Mouse (Mus musculus) heart, postnatal 14 days (tissue): ENCODE measurements around the gene Itgbl1. TPM values are rescaled to one million over a fixed set of nuclear protein-coding genes. Genes with fewer than 3 reads are reported as not detected.
A peak's percentile ranks its signal among the peaks of the same experiment; 100 is the strongest.
"Not testable (repeated sequence)": the region's sequence is repeated elsewhere in the genome, so short reads cannot be mapped to it uniquely, and the experiment has no call there.

Source experiments
- DNase-seq, 2 experiments: peaks; one replicate each; pipeline ENCODE4 v3.0.0; 2021 to 2022
- intact Hi-C: fragments of 180-260 bp; cut with DNase I; formaldehyde crosslinking; loops from one replicate; pipeline ENCODE4 v1.15.1; 2025
- long read RNA-seq, 2 experiments: library from polyadenylated mRNA; stranded (forward); transcript quantifications; one replicate each; pipeline ENCODE4 v2.0.0; 2021
- total RNA-seq, 2 experiments: library from RNA; stranded (reverse); gene quantifications; 2 replicates each; pipeline ENCODE4 v1.2.3; 2021

Gene Itgbl1
- total RNA-seq: 1 to 10 TPM; 3.2 to 4.3 TPM
- long read RNA-seq, experiment 1, full-length matches to known transcripts: 4 of 4 reads
- long read RNA-seq, experiment 1, partial matches to known transcripts: 0 of 4 reads
- long read RNA-seq, experiment 1, other reads (novel, unspliced or antisense): 0 of 4 reads
- long read RNA-seq, experiment 2, full-length matches to known transcripts: 3 of 5 reads
- long read RNA-seq, experiment 2, partial matches to known transcripts: 0 of 5 reads
- long read RNA-seq, experiment 2, other reads (novel, unspliced or antisense): 2 of 5 reads

DNA sequence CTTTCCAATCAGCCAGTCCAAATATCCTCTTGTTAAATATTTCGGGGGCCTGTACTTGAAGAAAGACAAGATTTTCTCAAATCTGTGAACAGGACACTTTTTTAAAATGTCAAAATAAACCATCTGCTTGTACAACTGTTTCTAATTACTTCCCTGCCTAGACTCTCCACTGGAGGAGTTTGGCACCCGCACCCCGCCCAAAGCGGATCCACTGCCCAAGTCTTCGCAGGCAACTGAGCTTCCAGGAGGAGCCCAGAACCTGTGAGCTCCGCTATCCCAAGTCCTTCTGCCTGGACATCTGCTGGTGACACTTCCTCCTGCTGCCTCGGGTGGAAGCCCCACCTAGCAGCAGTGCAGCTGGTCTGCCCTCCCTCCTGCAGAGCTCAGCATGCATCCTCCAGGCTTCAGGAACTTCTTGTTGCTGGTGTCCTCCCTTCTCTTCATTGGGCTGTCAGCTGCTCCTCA lies at the start of gene Itgbl1:
TSS of gene Itgbl1 (plus strand) at position 51 of the 465 bp plus-strand sequence.
- peak; percentile 11 for DNase-seq

DNA sequence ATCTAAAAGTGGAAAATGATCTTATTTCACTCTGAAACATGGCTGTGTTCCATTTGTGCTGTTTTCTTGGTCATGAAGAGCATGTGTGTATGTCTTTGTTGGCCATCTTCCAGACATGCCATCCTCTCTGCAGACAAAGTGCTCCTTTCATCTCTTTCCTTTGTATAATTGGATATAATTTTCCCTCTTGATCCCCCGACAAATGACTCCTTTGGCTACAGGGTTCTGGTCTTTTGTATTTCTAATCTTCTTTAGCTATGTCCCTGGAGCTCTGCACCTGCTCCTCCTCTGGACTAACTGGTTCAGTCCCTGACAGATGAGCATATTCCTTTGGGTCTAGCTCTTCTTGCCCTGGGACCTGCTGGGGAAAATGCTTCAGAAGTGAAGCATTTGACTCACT lies 36.8 kb upstream of the Itgbl1 start:
- DNase-seq: no peak
- intact Hi-C loops: no loop called here

More for the DNA sequence above, at the start of gene Itgbl1:
- intact Hi-C loops: no loop called here

DNA sequence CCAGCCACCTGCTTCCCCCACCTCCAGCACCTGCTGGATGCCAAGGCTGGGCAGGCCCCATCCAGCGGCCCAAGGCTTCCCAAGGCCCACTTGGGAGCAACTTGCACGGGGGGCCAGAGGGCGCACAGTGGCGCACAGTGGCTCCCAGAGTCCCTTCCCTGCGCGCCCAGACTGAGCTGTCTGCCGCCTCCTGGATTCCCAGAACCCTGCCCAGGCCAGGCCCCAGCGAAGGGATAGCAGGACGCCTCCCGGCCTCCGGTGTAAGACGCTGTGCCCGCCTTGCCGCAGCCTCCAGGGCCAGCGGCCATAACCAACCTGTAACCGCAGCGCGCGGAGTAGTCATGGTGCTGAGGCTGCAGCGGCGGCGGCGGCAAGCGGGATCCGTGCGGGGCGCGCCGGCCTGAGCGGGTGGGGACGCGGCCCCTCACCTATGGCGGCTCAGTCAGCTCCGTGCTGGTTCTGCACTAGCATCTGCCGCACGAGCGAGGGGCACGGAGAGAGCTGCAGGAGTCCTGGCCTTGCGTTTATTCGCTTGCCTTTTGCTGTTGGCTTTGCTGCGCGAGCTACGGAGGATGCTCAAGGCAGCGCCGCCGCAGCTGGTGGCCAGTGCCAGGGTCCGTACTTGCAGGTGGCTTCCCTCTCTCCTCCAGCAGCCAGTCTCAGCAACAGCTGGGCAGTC lies 33.1 kb upstream of the Itgbl1 start, which contains the start of gene Nalcn:
TSS of gene Nalcn (minus strand) at position 644 of the 679 bp plus-strand sequence.
- DNase-seq: peak in 1 of 2 experiments; percentile 0

DNA sequence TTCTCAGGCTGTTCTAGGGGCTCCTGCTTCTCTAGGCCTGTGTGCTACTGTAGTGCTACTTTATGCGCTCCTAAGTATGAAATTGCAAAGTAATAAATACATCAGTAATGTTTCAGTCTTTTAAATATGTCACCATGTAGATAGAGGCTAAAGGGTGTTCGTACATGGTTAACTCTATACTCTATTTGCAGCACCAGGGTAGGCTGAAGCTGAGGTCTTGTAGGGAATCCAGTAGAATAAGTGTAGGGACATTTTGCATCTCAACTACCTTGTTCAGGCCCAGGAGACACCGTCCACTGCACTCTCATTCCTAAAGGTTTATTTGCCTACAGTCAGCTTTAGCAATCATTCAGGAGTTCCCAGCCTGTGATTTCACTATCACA lies 32.6 kb upstream of the Itgbl1 start:
- DNase-seq: no peak
- intact Hi-C loops: no loop called here

More for the DNA sequence above, 33.1 kb upstream of the Itgbl1 start, which contains the start of gene Nalcn:
- intact Hi-C loops: no loop called here

DNA sequence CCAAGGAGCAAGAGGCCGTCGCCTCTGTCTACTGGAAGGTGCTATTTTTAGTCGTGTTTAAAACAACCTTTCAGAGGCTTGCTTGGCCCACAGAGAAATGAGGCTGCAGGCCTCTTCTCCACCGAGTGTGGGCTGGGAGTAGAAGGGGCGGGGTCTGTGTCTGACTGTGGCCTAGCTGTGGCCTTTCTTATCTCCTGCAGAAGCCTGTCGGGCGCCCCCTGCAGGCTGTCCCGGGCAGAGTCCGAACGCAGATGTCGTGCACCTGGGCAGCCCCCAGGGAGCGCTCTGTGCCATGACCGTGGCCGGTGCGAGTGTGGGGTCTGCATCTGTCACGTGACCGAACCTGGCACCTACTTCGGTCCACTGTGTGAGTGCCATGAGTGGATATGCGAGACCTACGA lies 1.3 kb downstream of the Itgbl1 start:
- DNase-seq: peak; percentile 24 to 28

DNA sequence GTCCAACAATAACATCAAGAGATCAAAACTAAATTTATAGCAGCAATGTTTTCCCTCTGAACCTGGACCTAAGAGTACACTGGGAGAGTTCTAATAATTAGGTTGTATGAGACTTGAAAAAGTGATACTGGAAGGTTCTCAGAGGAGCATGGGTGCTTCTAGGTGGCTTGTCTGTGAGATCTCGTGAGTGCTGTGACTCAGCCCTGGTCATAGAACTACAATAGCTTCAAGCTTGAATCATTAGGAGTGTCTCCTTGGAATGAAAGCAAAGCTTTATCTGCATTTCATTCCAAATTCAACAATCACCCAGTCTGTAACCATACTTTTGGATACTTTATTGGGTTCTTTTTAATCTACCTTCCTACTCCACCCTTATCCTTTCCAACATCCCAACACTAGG lies 2.6 kb downstream of the Itgbl1 start:
- DNase-seq: no peak
- intact Hi-C loops: no loop called here

More for the DNA sequence above, 1.3 kb downstream of the Itgbl1 start:
- intact Hi-C loops: no loop called here

DNA sequence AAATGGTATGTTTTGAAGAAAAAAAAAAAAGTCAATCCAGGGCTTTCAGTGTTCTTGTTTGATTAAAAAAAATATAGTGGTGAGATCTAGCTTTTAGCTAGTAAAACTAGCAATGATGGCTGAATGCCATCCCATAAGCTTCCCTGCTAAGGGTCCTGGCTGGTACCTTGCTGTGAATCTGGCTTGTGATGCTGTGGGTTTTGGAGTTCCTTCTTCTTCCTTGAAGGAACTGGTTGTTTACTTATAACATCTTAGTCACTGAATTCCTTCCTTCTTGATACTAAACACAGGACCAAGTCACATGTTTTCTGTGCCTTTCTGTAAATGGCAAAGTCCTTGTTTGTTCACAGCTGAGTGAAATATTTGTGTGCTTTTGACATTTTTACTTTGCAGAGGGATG lies 3.4 kb downstream of the Itgbl1 start:
- intact Hi-C loops: no loop called here
- DNase-seq: no peak

DNA sequence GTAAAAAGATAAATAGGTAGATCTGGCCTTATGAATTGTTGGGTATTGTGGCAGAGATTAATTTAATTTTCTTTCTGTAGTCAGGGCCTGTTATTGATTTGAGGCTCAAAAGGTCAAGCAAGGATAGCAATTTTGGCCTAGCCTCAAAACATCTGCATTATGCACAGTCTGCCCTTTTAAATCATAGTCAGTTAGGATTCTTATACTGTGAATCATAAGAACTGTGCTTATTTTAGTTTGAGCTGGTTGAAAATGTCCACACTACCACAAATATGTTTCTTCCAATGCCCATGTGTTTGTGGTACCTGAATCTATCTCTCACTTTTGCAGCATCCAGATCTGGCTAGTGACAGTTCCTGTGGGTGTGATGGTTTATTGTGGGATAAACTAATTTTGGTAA lies 4.7 kb downstream of the Itgbl1 start:
- intact Hi-C loops: no loop called here

DNA sequence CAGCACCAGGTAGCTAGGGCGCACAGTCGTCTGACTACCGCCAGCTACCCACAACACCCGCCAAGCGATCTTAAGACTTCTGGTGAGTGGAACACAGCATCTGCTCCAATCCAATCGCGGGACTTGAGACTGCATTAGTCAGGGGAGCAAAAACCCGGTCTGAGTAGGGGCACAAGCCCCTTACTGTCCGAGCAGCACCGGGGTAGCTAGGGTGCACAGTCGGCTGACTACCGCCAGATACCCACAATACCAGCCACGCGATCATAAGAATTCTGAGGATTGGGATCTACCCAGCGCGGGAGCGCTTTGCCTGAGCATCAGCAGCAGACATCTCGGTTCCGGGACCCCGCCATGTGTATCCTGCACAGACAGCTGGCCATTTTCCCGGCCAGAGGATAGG lies 11.3 kb downstream of the Itgbl1 start:
- DNase-seq, intact Hi-C loops: not testable (repeated sequence)

More for the DNA sequence above, 4.7 kb downstream of the Itgbl1 start:
- no peak for DNase-seq

DNA sequence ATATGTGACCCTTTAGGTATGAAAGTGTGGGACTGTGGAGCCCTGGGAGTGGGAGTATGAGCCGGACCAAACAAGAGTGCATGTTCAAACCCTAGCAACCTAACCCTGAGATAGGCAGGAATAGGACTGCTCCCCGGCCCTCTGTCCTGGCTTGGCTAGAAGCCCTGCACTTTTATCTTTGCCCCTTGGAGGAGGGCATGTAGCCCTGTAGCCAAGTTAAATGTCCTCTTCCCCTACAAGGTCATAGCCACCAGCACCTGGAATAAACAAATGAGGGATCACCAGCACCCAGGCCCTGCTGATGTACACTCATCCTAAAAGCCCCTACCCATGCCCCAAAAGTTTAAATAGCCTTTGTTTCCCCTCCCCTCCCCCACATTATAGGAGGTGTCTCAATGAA lies 18.3 kb downstream of the Itgbl1 start:
- intact Hi-C loops: no loop called here
- DNase-seq: peak in 1 of 2 experiments; percentile 3

DNA sequence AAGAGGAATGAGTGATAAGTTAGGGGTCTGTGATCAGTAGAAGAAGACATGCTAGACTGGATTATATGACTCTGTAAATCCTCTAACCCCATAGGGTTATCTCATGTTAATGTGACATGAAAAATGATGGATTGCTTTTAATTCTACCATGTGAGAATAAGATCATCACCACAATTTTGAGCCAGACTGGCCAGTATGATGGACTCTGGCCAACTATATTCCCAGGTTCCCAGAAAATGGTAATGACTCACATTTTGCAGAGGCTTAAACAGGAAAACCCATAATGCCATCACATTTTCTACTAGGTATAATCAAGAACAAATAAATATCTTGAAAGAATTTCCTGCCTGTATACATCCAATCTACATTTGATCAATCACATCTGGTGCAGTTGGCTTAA lies 55.0 kb downstream of the Itgbl1 start:
- no peak for DNase-seq
- intact Hi-C loops: no loop called here

DNA sequence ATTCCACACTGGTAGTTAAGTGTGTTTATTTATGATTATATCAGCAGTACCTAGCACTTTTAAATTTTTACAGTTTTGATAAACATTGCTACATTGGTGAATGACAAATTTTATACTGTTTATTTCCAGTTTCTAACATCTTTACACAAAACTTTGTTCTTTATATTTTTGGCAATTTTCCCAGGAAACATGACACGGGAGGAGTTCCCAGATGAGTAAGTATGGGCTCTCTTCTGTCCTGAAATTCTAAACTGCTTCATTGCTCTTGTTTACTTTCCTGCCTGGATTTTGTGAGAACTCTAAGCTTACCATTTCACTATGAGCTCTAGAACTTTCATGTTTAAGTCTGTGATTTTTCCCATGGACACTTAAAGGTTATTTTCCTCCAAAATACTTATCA lies 82.3 kb downstream of the Itgbl1 start:
- intact Hi-C loops: no loop called here
- DNase-seq: no peak

DNA sequence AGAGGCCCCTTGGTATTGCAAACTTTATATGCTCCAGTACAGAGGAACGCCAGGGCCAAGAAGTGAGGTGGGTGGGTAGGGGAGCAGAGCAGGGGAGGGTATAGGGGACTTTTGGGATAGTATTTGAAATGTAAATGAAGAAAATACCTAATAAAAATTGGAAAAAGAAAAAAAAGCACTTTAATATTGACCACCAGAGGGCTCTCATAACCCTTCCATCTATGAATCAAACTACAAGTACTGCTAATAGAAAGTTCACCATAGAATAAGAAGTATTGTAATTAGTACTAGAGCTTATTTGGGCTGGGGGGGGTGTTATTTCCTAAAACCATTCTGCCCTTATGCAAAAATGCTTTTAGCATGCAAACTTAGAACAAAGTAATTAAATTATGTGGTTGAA lies 91.2 kb downstream of the Itgbl1 start:
- intact Hi-C loops: no loop called here
- no peak for DNase-seq

DNA sequence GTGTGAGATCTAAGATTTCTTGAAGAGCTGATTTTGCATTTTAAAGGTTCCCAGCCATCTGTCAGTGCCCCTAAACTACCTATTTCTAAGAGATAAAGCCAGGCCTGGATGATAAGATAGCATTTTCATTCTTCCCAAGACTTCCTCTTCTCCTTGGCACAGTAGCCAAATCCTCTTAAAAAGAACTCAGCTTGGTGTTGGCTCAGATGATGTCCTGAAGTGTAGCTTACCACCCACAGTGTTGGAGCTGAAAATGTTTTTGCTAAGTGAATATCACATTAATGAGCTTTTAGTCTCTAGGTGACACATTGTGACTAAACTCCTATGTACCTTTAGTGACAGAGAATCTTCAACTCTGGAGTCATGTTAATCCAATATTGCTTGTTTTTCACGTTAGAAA lies 99.8 kb downstream of the Itgbl1 start:
- DNase-seq: no peak
- intact Hi-C loops: no loop called here

DNA sequence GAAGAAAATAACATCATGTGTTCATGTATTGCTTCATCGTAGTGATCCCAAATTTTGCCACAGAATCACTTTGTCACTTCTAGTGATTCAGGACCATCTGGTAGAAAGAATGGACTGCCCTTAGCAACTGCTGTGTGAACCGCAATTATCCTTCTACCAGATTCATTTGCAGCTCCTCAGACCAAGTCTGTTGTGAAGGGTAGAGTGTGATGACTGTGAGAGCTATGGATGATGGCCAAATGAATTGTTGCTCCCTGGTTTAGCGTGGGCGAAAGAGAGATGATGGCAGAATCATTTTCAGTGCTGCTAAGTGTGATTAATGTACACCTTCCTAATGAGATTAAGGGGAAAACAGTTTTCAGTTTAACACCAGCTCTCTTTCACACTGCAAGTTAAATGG lies 100.3 kb downstream of the Itgbl1 start:
- no peak for DNase-seq

DNA sequence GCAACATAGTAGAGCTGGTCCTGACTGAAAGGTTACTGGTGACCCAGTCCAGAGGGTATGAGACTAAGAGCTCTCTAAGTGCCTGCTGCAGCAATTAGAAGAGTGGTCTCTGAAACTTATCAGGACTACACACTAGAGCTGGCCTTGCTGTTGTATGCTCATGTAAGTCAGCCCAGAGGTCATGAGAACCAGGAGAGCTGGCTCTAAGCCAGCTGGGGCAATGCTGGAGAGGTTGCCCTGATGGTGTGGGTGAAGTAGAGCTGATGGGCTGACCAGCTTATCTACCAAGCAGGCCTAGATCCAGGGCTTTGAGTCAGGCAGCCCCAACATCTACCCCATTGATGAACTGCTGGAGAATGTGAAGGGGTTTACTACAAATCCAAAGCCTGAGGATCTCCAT lies 142.0 kb downstream of the Itgbl1 start:
- peak in 1 of 2 experiments; percentile 7 for DNase-seq
- intact Hi-C loops: no loop called here

More for the DNA sequence above, 100.3 kb downstream of the Itgbl1 start:
- intact Hi-C loops: no loop called here

DNA sequence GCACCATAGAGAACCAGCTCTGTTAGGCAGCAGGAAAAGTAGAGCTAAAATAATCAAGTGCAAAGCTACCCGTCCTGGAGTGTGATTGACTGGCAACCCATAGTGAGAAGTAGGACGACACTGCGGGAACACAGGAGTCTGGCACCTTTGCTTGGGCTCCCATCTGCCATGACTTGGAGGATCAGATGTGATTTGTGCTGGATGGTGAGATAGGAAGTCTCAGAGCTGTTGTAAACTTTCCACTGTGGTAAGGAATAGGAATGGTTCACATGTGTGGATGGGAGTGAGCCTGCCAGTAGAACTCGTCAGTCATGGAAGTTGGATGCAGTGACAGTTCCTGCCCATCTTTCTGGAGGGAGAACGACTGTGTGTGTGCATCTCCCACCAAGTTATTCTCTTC lies 177.9 kb downstream of the Itgbl1 start:
- DNase-seq: no peak
- intact Hi-C loops: no loop called here

DNA sequence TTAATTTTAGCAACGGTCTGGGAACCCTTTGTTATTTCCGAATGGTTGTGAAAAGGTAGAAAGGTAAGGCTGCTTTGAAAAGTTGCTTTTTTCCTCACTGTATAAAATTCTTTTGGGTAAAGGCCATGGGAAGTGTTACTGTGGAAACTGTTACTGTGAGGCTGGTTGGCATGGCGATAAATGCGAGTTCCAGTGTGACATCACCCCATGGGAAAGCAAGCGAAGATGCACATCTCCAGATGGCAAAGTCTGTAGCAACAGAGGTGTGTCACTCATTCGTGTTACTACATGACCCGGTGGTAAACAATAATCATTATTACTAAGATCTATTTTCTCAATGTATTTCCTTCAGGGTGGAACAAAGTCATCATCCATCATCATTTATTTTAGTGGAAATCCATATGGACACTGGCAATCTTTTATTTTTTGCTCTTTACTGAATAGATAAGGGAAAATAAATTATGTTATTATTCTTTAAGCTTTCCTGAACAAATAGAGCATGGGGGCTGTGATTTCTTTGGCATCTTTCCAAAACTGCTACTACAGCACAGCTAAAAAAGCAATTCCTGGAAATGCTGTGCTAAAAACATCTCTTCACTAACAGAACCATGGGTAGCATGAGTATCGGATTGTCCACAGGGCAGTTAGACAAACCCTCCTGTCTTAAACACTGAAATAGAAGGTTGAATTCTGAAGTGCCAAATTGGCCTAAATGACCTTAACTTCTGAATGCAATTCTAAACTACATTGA lies 184.1 kb downstream of the Itgbl1 start:
- intact Hi-C loops: no loop called here
- no peak for DNase-seq

DNA sequence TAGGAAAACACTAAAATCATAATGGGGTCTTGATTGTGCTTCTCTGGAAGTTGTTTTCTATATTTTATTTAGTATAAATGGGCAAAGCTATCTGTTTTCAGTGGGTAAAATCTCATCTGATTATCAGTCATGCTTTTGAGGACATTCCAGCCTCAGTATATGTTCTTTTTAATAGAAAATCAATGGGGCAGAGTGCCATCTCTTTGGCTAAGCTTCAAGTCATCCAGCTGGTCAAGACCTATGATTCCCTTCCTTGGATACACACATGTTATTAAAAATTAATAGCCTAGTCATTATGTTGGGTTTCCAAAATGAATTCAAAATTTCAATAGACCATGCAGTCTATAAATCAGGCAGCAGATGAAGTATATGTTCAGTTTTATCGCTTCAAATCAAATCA lies 204.8 kb downstream of the Itgbl1 start:
- intact Hi-C loops: no loop called here
- DNase-seq: no peak

DNA sequence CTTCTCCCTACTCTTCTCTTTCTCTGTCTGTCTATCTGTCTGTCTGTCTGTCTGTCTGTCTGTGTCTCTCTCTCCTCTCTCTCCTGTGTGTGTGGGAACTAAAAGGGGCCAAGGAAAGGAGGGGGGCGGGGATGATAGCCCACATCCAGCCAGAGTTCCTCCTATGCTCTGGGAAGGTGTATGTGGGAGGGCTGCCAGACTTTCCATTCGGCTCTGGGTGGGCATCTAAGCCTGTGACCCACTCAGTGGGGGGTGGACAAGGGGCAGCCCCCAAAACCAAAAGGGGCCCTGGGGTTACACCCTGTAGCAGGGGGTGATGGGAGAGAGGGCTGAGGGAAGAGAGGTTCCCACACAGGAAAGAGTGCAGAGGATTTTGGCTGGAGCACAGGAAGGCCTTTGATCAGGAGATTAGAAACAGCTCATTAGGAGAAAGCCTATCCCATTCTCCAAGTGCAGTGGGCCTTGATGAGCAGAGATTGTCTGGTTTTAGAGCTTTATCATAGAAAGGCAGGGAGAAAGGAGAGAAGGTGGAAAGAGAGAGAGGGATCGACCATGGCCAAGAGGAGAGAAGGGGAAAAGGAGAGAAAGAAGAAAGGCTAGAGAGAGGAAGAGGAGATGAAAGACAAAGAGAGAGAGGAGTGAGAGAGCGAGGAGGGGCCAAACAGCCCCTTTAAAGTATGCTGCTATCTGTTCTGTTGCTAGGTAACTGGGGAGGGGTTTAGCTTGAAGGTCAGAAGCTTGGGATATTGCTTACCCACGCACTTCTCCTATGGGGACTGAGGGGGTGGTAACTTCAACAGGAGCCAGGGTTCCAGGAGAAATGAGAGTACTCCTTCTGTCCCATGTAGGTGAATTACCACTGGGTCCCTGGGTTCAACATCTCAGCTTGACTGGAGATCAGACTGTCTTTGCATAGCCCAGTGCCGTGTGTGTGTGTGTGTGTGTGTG lies 206.3 kb downstream of the Itgbl1 start:
- no peak for DNase-seq
- intact Hi-C loops: no loop called here
